Mouse (Mus musculus) thymus, adult 2 months (tissue): ENCODE measurements around the gene Add2.

Experiments used
- CTCF ChIP-seq: fragments of 200-500 bp; IDR thresholded peaks from 2 replicates; pipeline ENCODE4 v1.5.1; 2012; ENCODE audit warnings: mild to moderate bottlenecking, control low read depth, low read length, moderate library complexity, borderline replicate concordance; ENCODE audit not compliant: control insufficient read depth, poor library complexity, insufficient read depth; ENCODE audit errors: extremely low read depth
- POLR2A ChIP-seq: fragments of 200-500 bp; IDR thresholded peaks from 2 replicates; pipeline ENCODE4 v1.6.1; 2012; ENCODE audit warnings: mild to moderate bottlenecking, low read length, control low read depth, moderate library complexity; ENCODE audit not compliant: control insufficient read depth, poor library complexity, insufficient read depth; ENCODE audit errors: extremely low read depth

GRCm38 (mm10) chr6:86003405-86003925 is 25.0 kb upstream of the Add2 start:
- TF ChIP-seq CTCF = peak; percentile 67; the same call in 1 of the 2 replicates
- TF ChIP-seq POLR2A = no peak
